Mouse (Mus musculus): ENCODE measurements around the gene Cpsf4l. TPM values are rescaled to one million over a fixed set of nuclear protein-coding genes. Genes with fewer than 3 reads are reported as not detected.

Gene Cpsf4l
- total RNA-seq, 2 experiments from 2014 or later: not detected

GRCm38 (mm10) chr11:113735151-113735550 is 25.3 kb upstream of the Cpsf4l start:
- no peak for DNase-seq

GRCm38 (mm10) chr11:113733631-113734364 is 24.0 kb upstream of the Cpsf4l start:
- no peak for DNase-seq

GRCm38 (mm10) chr11:113731945-113732612 is 22.3 kb upstream of the Cpsf4l start:
- no peak for DNase-seq

- no peak for DNase-seq
Observed at GRCm38 (mm10) chr11:113730879-113731278, 21.1 kb upstream of the Cpsf4l start.

GRCm38 (mm10) chr11:113729917-113730316 is 20.1 kb upstream of the Cpsf4l start:
- no peak for DNase-seq

GRCm38 (mm10) chr11:113729239-113729638 is 19.4 kb upstream of the Cpsf4l start:
- DNase-seq: no peak

- DNase-seq: peak; percentile 4
Observed at GRCm38 (mm10) chr11:113727992-113728391, 18.2 kb upstream of the Cpsf4l start.

- no peak for DNase-seq
Observed at GRCm38 (mm10) chr11:113726994-113727888, 17.4 kb upstream of the Cpsf4l start.

- peak; percentile 73 for DNase-seq
Observed at GRCm38 (mm10) chr11:113725235-113726048, 15.6 kb upstream of the Cpsf4l start.

- DNase-seq: no peak
Observed at GRCm38 (mm10) chr11:113722405-113723090, 12.7 kb upstream of the Cpsf4l start.

- no peak for DNase-seq
Observed at GRCm38 (mm10) chr11:113717767-113718424, 8.1 kb upstream of the Cpsf4l start.

- DNase-seq: no peak
Observed at GRCm38 (mm10) chr11:113716132-113716531, 6.3 kb upstream of the Cpsf4l start.

- DNase-seq: no peak
Observed at GRCm38 (mm10) chr11:113715078-113715674, 5.4 kb upstream of the Cpsf4l start.

GRCm38 (mm10) chr11:113711061-113711460 is 1.2 kb upstream of the Cpsf4l start:
- DNase-seq: no peak

GRCm38 (mm10) chr11:113710257-113710777 is 500 bp upstream of the Cpsf4l start:
- no peak for DNase-seq

- no peak for DNase-seq
Observed at GRCm38 (mm10) chr11:113709272-113709671, 545 bp downstream of the Cpsf4l start.

- no peak for DNase-seq
Observed at GRCm38 (mm10) chr11:113708629-113709213, 1.1 kb downstream of the Cpsf4l start.

GRCm38 (mm10) chr11:113705966-113706652 is 3.7 kb downstream of the Cpsf4l start:
- no peak for DNase-seq

GRCm38 (mm10) chr11:113703758-113704157 is 6.1 kb downstream of the Cpsf4l start:
- DNase-seq: no peak

All from gastrocnemius, postnatal 25 days (tissue).